Mouse (Mus musculus): ENCODE data around the gene Wbp4.
"Not testable (repeated sequence)": the region's sequence is repeated elsewhere in the genome, so short reads cannot be mapped to it uniquely, and the experiment has no call there.

Wbp4 gene

DNA sequence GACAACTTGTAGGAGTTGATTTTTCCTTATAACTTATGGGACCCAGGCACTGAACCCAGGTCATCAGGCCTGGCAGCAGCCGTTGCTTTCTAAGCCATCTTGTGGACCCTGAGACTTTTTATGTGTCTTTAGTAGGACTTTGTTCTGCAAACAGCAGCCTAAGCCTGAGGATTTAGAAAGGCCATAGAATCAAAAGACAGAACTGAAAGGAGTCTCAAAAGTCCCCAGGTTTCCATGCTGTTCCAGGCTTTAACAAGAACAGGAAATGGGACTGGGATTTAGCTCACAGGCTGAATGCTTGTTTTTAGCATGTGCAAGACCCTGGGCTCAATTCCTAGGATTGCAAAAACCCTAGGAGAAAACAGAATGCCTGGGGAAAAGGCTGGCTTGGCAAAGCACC is 26.5 kb upstream of the Wbp4 start:
- DNase-seq (ENCODE audit: low spot score) = no peak

DNA sequence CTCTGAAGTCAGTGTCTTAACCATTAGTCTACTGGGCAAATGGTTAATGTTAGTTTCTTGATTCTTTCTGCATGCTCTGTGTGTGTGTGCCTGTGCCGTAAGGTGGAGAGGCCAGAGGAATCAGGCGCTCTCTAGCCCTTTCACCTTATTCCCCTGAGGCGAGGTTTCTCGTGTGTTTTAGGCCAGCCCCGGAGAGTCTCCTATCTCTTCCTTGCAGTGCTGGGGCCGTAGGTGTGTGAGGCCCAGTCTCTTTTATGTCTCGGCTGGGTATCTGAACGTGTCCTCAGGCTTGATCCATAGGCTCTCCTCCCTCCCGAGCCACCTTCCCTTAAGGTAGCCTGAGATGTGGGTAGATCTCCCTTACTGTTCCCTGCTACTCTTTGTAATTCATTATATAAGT is 24.9 kb upstream of the Wbp4 start:
- no peak for DNase-seq (ENCODE audit: low spot score)

DNA sequence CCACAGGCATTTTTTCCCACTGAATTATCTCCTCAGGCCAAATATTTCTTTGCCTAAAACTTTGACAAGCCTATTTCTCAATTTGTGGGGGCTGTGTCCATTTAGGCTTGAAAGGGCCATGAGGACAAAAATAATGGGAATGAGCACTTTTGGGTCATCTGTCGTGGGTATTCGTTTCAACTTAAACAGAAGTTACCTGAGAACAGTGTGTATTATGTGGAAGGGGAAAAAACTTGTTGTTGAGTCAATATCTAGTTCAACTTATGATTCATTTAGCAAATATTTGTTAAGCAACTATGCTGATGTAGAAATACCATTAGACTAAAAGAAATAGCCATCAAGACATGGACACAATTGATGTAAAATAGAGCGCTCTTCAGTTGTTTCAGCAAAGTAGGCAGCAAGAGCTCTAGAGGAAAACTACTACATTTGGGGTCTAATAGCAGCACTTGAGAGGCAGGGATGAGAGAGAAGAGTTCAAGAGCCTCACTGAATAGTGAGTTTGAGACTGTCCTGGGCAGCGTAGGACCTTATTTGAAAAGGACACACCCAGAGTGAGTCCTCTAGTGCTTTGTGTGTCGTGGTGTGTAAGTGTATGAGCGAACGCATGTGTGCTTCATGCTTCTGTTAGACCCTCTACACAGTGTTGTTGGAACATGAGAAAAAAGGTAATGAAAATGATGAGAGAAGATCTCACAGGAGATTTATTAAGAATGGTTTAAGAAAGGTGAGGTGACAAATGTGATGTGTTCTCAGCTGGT is 23.1 kb upstream of the Wbp4 start:
- DNase-seq (ENCODE audit: low spot score) = no peak

DNA sequence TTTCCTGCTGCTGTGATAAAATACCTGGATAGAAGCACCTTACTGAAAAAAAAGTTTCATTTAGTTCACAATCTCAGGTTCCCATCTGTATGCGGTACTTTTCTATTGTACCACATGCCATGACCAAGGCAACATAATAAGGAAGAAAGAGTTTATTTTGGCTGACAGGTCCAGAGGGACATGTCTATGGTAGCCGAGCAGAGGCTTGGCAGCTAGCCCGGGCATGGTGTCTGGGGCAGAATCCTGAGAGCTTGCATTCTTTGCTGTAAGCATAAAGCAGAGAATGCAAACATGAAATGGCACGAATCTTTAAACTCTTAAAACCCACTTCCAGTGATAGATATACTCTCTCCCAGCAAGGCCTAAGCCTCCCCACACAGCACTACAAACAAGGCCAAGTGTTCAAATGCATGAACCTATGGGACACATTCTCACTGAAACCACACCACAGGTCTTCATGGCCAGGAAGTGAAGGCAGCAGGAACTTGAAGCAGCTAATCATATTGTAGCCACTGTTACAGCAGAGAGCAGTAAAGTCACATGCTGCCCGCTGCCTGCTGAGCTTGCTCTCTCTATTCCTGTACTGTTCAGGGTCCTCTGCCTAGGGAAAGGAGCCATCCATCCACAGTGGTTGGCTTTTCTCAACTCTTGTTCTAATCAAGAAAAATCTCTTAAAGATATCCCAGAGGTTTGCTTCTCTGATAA is 22.2 kb upstream of the Wbp4 start:
- DNase-seq (ENCODE audit: low spot score) = no peak

DNA sequence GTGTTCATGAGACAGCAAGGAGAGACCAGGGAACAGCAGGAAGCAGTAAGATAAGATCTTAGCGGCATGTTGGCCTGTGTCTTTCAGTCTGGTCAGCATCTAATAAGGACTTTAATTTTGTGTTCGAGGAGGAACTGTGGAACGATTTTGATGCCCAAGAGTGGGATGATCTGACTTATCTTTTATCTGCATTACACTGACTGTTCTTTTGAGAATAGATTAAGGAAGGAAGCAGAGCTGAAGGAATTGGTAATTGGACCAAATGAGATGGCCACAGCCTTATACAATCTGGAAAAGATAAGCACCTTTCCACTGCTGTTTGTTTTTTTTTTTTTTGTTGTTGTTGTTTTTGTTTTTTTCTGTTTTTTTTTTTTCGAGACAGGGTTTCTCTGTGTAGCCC is 19.4 kb upstream of the Wbp4 start:
- no peak for DNase-seq (ENCODE audit: low spot score)

DNA sequence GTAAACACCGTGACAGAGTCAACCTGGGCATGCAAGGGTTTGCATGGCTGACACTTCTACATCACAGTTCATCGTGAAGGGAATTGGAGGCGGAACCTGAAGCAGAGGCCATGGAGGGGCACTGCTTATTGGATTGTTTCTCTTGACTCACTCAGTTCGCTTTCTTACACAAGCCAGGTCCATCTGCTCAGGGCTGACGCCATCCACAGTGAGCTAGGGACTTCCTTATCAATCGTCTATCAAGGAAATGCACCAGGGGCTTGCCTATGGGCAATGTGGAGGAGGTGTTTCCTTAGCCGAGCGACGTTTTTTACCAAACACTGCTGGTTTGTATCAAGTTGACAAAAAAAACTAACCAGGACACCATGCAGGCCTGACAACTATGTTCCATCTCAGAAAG is 18.0 kb upstream of the Wbp4 start:
- DNase-seq (ENCODE audit: low spot score) = no peak

DNA sequence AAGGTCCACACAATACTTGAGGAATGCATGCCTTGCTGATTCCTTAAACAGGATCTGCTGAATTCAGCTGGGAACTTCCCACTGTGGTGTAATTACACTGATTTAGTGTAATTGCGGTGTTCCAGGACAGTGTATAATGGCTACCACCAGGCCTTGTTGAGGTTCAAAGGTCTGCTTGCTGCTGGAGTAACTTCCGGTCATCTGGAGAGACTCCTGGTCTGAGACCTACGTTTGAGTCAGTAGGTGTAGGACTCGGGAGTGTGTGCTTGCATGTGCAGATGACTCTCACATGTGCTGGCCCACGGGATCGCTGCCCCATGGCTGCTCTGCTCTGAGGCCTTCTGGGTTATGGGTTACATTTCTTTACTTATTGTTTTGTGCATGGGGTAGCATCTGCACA is 13.0 kb upstream of the Wbp4 start:
- no peak for DNase-seq (ENCODE audit: low spot score)

DNA sequence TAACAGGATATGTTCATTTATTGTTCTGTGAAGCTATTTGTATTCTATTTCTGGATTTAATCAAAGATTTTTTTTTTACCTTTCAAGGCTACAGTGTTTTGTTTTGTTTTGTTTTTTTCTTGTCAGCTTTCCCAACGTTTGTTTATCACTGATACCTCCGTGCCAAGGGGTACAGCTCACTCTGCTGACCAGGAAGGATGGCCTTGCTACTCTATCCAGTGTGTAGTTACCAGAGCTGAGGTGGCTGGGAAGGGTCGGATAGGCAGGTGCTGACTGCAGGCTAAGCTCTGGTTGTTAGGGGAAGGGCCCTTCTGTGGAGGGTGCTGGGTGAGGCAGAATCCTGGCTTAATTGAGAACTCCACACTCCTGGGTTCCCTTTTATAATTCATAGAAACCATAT is 8.9 kb upstream of the Wbp4 start:
- no peak for DNase-seq (ENCODE audit: low spot score)

DNA sequence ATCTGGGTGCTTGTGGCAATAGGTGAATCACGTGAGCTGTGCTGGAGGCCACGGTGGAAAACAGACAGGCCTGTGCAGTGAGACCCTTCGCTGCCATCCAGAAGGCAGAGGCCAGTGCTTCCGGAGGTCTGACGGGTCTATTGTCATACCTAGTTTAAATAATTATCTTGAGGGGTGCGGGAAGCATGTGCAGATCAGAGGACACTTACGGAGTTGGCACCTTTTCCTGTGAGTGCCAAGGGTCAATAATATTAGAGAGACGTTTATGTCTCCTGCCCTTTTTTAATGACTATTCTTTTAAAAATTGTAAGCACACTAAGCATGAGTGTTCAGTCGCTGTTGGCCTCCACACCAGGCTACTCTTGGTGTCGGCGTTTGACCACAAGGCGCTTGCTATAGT is 7.8 kb upstream of the Wbp4 start:
- no peak for DNase-seq (ENCODE audit: low spot score)

DNA sequence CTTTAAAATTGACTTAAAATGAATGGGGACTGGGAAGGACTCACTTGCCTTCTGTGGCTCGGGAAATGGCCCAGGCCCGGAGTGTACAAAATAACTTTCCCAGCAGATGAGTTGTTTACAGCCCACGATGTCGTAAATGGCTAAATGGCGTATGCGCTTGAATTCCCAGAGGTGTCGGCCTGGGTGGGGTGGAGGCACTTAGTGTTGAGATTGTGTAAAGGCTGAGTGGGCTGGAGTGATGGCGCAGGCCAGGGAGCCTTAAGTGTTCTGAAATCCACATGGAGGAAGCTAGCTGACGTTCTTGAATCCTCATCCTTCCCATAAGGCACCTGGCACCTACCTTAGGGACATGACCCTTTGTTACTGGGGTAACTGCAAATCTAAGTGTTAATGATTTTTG is 7.2 kb upstream of the Wbp4 start:
- no peak for DNase-seq (ENCODE audit: low spot score)

DNA sequence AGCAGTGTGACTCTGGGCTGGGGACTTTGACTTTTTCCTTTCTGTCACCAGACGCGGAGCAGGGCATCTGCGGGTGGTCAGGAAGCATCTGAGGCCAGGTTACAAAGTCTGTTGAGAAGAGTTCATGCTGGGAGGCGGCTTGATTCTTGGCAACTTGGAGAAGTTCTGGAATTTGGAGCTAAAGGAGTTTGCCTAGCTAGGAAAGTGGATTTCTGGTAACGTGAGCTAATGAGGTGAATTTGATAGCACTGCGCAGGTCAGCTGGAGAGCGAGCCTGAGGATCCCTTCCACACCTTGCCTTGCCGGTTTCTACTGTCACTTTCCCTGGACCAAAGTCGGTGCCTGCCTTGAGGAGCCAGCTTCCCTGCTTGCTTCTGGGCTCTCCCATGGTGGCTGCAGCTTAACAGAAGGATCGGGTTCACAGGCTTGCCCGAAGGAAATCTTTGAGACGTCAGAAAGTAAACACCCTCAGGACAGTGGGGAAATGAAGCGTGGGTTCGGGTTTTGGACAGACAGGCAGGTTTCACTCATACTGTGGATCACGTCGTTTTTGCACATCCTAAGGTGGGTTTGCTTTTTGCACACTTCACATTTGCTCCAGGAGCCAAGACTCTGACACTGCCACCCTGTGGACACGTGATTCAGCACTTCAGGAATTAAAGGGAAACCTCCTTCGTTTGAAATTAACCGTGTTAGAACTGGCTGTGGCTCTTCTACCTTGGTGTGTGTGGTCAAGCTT is 5.8 kb upstream of the Wbp4 start:
- peak; percentile 70 for DNase-seq (ENCODE audit: low spot score)

DNA sequence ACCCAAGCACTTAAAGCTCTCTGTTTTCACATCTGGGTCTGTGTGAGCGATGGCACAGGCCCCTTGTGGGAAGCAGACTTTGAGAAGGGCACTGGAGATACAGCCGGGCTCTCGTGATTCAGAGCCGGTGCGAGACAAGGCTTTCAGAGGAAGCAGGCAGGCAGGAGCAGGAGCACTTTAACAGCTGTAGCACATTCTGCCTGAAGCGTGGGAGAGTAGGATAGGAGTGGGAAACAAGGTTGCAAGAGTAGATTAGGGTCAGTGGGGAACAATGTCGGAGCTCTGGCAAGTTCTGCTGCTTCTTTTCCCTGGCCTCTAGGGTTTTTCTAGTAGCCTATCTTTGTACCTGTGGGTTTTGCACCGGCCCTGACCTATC is 5.3 kb upstream of the Wbp4 start:
- peak; percentile 27 for DNase-seq (ENCODE audit: low spot score)

DNA sequence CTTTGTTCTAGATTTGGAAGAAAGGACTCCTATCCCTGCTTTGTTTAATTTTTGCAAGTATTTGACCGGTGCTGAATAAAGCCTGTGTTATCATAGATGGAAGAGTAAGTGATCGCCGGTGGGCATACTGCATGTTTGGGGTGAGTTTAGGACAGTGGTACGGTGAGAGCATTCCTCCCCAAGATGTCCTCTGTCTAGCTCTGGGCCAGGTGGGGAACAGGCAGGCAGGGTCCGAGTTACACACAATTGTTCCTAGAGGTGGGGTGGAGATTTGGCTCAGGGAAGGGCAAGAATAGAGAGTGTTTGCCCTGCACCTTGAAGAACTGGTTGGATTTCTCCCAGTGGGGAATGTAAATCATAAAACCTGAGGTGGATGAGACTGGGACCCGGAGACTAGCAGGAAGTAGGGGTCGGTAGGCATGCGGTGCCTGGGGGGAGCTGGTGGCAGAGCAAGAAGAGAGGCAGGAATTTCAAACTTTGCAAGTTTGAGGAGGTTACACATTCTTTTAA is 2.3 kb upstream of the Wbp4 start:
- no peak for DNase-seq (ENCODE audit: low spot score)

DNA sequence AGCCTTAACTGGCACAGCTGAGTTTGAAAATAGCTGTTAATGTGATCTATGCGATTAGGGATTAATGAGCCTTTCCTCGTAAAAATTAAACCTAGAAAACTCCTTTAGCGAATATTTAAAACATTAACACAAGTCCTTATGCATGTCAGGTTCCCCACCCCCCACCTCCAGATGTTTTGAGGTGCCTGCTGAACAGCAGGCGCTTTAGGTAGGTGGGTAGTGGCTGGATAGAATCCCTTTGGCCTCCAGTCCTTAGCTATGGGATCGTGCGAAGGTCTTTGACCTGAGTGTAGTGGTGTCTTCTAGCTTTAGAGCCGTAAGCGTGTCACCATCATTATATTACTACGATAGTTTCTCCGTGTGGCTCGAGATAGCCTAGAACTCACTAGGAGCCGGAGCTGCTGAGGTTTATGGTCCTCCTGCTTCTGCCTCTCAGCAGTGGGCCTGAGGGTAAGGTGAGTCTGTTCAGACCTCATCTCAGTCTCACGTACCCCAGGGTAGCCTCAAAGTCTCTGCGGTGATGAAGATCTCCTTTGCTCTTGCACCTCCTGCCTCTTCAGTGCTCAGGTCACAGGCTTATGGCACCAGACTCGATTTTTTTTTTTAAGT is 1.5 kb upstream of the Wbp4 start:
- peak; percentile 29 for DNase-seq (ENCODE audit: low spot score)

DNA sequence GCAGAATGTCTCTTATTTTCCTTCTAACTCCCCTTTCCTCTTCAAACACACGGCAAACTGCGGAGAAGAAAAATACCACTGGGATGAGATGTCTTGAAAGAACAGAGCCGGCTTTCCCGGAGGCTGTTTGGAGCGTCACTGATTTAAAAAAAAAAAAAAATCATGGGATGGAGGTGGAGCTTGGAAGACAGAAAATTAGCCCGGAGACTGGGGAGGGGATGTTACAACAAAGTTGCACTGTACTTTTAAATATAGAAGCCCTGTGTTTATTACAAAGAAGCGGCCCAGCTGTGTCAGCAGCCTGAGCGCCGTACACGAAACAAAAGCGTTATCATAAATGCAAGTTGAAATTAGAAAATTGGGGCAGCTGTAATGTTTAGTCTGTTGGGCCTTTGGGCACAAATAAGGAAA is 936 bp upstream of the Wbp4 start:
- peak; percentile 70 for DNase-seq (ENCODE audit: low spot score)

DNA sequence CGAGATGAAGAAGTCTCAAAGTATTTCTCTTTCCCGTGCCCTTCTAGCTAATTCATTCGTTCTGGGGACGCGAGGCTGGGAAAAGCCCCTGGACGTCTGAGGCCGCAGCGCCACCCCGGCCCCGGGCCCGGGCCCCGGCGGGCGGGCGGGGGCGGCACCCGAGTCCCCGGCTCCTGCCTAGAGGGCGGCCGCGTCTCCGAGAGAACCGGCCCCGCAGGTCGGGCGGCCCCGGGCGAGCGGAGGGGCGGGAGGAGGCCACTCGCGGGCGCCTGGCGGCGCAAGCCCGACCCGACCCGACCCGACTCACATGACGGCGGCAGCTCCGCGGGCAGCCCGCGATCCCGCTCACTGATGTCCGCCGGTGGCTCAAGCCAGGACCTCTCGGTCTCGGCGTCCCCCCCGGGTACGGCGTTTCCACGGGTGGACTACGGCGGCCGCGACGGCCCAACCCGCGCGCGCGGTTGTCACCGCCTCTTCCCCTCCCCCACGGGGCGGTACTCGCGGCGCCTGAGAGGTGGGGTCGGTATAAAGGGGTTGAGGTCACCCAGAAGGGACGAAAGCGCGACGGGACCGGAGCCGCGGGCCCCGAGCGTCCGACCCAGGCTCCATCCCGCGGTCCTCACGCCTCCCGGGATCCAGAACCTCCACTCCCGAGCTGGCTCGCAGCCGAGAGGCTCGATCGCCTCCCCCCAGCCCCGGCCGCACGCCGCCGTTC is 539 bp downstream of the Wbp4 start, which contains the start of gene Elf1:
Elf1 (plus strand) TSS at position 571 of the 715 bp plus-strand sequence.
- peak; percentile 90 for DNase-seq (ENCODE audit: low spot score)

DNA sequence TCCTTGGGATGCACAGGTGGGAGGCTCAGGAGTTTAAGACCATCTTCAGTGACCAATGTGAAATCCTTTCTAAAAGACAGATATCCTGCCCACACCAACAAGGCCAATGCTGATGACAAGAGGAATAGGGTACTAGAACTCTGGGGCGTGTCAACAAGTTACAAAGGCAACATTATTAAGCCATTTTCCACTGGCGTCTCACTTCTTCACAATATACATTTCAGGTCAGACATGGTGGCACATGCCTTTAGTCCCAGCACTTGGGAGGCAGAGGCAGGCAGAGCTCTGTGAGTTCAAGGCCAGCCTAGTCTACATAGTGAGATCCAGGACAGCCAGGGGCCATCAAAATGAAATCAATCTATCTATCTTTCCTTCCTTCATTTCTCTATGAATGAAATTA is 7.9 kb downstream of the Wbp4 start:
- DNase-seq (ENCODE audit: low spot score) = no peak

DNA sequence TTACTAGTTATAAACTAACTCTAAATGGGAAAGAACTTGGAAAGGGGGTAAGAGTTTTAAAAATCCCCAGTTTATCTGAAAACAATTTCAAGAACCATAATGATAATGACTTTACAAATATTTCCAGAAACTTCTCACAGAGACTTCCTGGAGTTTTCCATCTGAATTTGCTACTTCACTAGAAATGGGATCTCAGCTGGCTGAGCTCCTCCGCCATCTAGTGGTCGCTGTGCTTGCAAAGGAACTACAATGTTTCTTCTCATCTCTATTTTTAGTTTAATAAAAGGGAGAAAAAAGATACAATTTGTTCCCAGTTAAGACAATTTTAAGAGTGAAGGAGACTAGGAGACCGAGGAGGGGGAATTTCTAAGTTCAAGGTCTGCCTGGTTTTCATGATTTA is 13.7 kb downstream of the Wbp4 start:
- DNase-seq (ENCODE audit: low spot score) = peak; percentile 75

DNA sequence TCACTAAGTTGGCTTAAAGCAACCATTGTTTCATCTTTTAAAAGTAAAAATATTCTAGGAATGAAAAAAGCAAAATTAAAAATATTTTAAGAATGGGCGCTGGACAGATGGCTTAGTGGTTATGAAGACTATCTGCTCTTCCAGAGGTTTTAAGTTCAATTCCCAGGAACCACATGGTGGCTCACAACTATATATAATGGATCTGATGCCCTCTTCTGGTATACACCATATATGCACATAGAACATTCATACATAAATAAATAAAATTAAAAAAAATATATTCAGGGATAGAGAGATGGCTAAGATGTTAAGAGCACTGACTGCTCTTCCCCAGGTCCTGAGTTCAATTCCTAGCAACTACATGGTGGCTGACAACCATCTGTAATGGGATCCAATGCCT is 15.7 kb downstream of the Wbp4 start:
- DNase-seq (ENCODE audit: low spot score) = no peak

DNA sequence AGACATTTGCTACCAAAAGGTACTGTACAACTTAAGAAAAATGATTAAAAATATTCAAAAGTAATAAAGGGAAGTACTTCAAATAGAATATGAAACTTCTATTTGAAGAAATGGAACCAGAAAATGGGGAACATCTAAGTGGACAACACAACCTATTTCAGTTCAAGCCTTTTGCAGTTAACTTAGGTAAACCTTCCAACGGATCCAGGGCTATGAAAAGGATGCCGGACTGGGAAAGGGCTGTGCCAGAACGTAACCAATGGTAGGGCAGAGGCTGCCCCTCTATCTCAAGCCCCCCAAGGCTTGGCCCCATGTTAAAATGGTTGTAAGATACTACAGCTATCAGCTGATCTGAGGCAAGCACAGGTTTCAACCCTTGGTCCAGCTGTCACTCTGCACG is 20.3 kb downstream of the Wbp4 start:
- no peak for DNase-seq (ENCODE audit: low spot score)

DNA sequence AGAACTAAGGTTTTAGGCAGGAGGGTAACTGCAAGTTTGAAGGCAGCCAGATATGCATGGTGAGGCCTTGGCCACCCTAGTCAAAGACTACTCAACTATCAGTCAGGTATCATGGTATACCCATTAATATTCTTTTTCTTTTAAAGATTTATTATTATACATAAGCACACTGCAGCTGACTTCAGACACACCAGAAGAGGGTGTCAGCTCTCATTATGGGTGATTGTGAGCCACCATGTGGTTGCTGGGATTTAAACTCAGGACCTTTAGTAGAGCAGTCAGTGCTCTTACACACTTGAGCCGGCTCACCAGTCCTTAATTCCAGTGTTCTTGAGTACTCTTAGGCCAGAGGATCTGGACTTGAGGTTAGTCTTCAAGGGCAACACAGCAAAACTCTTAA is 20.9 kb downstream of the Wbp4 start:
- no peak for DNase-seq (ENCODE audit: low spot score)

DNA sequence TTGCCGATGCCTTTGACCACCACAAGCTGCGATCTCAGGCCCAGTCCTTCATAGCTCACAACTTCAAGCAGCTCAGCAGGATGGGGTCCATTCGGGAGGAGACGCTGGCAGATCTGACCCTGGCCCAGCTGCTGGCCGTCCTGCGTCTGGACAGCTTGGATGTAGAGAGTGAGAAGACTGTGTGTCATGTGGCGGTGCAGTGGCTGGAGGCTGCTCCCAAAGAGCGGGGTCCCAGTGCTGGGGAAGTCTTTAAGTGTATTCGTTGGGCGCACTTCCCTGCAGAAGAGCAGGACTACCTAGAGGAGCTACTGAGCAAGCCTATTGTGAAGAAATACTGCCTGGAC is 28.8 kb downstream of the Wbp4 start:
- not testable (repeated sequence) for DNase-seq (ENCODE audit: low spot score)

All from embryo, embryonic 10.5 days (tissue).